Mouse (Mus musculus) CH12.LX (cell line): ENCODE measurements around the gene Tbc1d9. TPM values are rescaled to one million over a fixed set of nuclear protein-coding genes. Genes with fewer than 3 reads are reported as not detected.

Experiments used
- DNase-seq: peaks from one replicate; pipeline ENCODE4 v3.0.0-alpha.2; 2013; ENCODE audit errors: extremely low read depth
- H3K27ac ChIP-seq: 2 replicates; pipeline ENCODE4 v1.5.1; 2012; ENCODE audit warnings: low read depth, mild to moderate bottlenecking, control low read depth, moderate library complexity; ENCODE audit not compliant: insufficient read depth
- H3K27me3 ChIP-seq: replicated peaks from 2 replicates; pipeline ENCODE3; 2012; ENCODE audit warnings: inconsistent platforms
- H3K36me3 ChIP-seq, 2 experiments: replicated peaks in 1 of 2; 2 replicates each; pipeline versions ENCODE3 to v1.6.1; 2012; ENCODE audit warnings: inconsistent platforms in 1 of 2, low read length in 1 of 2, mild to moderate bottlenecking in 1 of 2, mixed read lengths in 1 of 2, moderate library complexity in 1 of 2; ENCODE audit not compliant: control insufficient read depth in 1 of 2, insufficient read depth in 1 of 2
- H3K4me1 ChIP-seq, 2 experiments: 2 replicates each; pipeline ENCODE4 v1.6.1; 2012; ENCODE audit warnings: inconsistent platforms in 1 of 2, moderate library complexity in 1 of 2; ENCODE audit not compliant: insufficient read depth in 2 of 2, control insufficient read depth in 1 of 2
- H3K4me2 ChIP-seq: 2 replicates; pipeline ENCODE4 v1.6.1; 2012; ENCODE audit warnings: low read depth, mild to moderate bottlenecking, control low read depth; ENCODE audit not compliant: poor library complexity, insufficient read depth, severe bottlenecking
- H3K4me3 ChIP-seq, 3 experiments: fragments of 150-350 bp in 1 of 3; sonication (generic) in 1 of 3; replicated peaks in 1 of 3; 2 replicates each; pipeline versions ENCODE3 to v1.5.1; 2011 to 2012; ENCODE audit warnings: low read depth in 2 of 3, low read length in 2 of 3, mild to moderate bottlenecking in 2 of 3, moderate library complexity in 2 of 3, control low read depth in 1 of 3, improper control_type of control experiment in 1 of 3, inconsistent platforms in 1 of 3, mixed read lengths in 1 of 3; ENCODE audit not compliant: poor library complexity in 1 of 3
- H3K79me2 ChIP-seq: replicated peaks from 2 replicates; pipeline ENCODE4 v1.6.1; 2012; ENCODE audit warnings: mild to moderate bottlenecking, moderate library complexity; ENCODE audit not compliant: control insufficient read depth, poor library complexity, insufficient read depth, severe bottlenecking; ENCODE audit errors: extremely low read depth
- H3K9ac ChIP-seq: 2 replicates; pipeline ENCODE4 v1.6.1; 2012; ENCODE audit warnings: low read depth, mild to moderate bottlenecking, control low read depth, moderate library complexity; ENCODE audit not compliant: insufficient read depth
- H3K9me3 ChIP-seq: replicated peaks from 2 replicates; pipeline ENCODE3; 2012; ENCODE audit warnings: low read length, inconsistent platforms, mixed read lengths
- CTCF ChIP-seq, 2 experiments: IDR thresholded peaks in 1 of 2; conservative IDR thresholded peaks in 1 of 2; 2 replicates each; pipeline ENCODE4 v1.5.1; 2011 to 2012; ENCODE audit warnings: low read depth in 2 of 2, low read length in 2 of 2, improper control_type of control experiment in 1 of 2, inconsistent platforms in 1 of 2, mild to moderate bottlenecking in 1 of 2, moderate library complexity in 1 of 2
- E2F4 ChIP-seq: IDR thresholded peaks from 2 replicates; pipeline ENCODE4 v1.6.1; 2011; ENCODE audit warnings: low read depth, low read length, improper control_type of control experiment; ENCODE audit not compliant: insufficient replicate concordance
- ELF1 ChIP-seq: IDR thresholded peaks from 2 replicates; pipeline ENCODE4 v1.6.1; 2014; ENCODE audit warnings: low read depth, mild to moderate bottlenecking, inconsistent platforms, low read length, improper control_type of control experiment
- KAT2A ChIP-seq: IDR thresholded peaks from 2 replicates; pipeline ENCODE4 v1.6.1; 2012; ENCODE audit warnings: low read length, improper control_type of control experiment, inconsistent platforms; ENCODE audit not compliant: insufficient replicate concordance
- MAFK ChIP-seq: IDR thresholded peaks from 2 replicates; pipeline ENCODE4 v1.6.1; 2011; ENCODE audit warnings: low read length, improper control_type of control experiment; ENCODE audit not compliant: insufficient replicate concordance
- MYC ChIP-seq: IDR thresholded peaks from 2 replicates; pipeline ENCODE4 v1.6.1; 2011; ENCODE audit warnings: low read depth, mild to moderate bottlenecking, improper control_type of control experiment, low read length
- PAX5 ChIP-seq: IDR thresholded peaks from 2 replicates; pipeline ENCODE4 v1.6.1; 2012; ENCODE audit warnings: low read length, inconsistent platforms, mixed read lengths
- POLR2AphosphoS2 ChIP-seq: IDR thresholded peaks from 2 replicates; pipeline ENCODE4 v1.6.1; 2011; ENCODE audit warnings: low read depth, low read length, improper control_type of control experiment
- RAD21 ChIP-seq: IDR thresholded peaks from 2 replicates; pipeline ENCODE4 v1.6.1; 2011; ENCODE audit warnings: low read depth, mild to moderate bottlenecking, low read length, improper control_type of control experiment, moderate library complexity
- RCOR1 ChIP-seq: conservative IDR thresholded peaks from 2 replicates; pipeline ENCODE4 v1.6.1; 2012; ENCODE audit warnings: low read depth, mild to moderate bottlenecking, inconsistent platforms, low read length, improper control_type of control experiment
- SIN3A ChIP-seq: IDR thresholded peaks from 2 replicates; pipeline ENCODE4 v1.6.1; 2012; ENCODE audit warnings: low read length, improper control_type of control experiment, inconsistent platforms
- SMC3 ChIP-seq: IDR thresholded peaks from 2 replicates; pipeline ENCODE4 v1.6.1; 2011; ENCODE audit warnings: low read depth, low read length, improper control_type of control experiment
- TCF12 ChIP-seq: IDR thresholded peaks from 2 replicates; pipeline ENCODE4 v1.6.1; 2014; ENCODE audit warnings: low read depth, mild to moderate bottlenecking, inconsistent platforms, low read length, improper control_type of control experiment
- UBTF ChIP-seq: IDR thresholded peaks from 2 replicates; pipeline ENCODE4 v1.6.1; 2012; ENCODE audit warnings: low read depth, mild to moderate bottlenecking, inconsistent platforms, low read length, improper control_type of control experiment, moderate library complexity
- USF1 ChIP-seq: IDR thresholded peaks from 2 replicates; pipeline ENCODE4 v1.6.1; 2014; ENCODE audit warnings: low read depth, mild to moderate bottlenecking, inconsistent platforms, low read length, improper control_type of control experiment
- USF2 ChIP-seq: conservative IDR thresholded peaks from 2 replicates; pipeline ENCODE4 v1.6.1; 2011; ENCODE audit warnings: low read depth, low read length, improper control_type of control experiment
- ZC3H11A ChIP-seq: IDR thresholded peaks from 2 replicates; pipeline ENCODE4 v1.6.1; 2012; ENCODE audit warnings: low read depth, mild to moderate bottlenecking, inconsistent platforms, low read length, improper control_type of control experiment
- ZKSCAN1 ChIP-seq: IDR thresholded peaks from 2 replicates; pipeline ENCODE4 v1.6.1; 2012; ENCODE audit warnings: low read depth, inconsistent platforms, low read length, improper control_type of control experiment, borderline replicate concordance
- ZMIZ1 ChIP-seq: IDR thresholded peaks from 2 replicates; pipeline ENCODE4 v1.6.1; 2012; ENCODE audit warnings: low read depth, mild to moderate bottlenecking, inconsistent platforms, low read length, improper control_type of control experiment
- ZNF384 ChIP-seq: IDR thresholded peaks from 2 replicates; pipeline ENCODE4 v1.6.1; 2012; ENCODE audit warnings: low read depth, low read length, improper control_type of control experiment, inconsistent platforms
- dilution Hi-C: fragments of 300-500 bp; cut with MboI; formaldehyde crosslinking; loops from 2 replicates; pipeline ENCODE4 v1.14.3; 2020; ENCODE audit warnings: low sequenced_read_pairs; ENCODE audit not compliant: extremely low pct_unique_long_range_greater_than_20kb, extremely low pct_ligation_motif_present
- in situ Hi-C: fragments of 300-500 bp; cut with MboI; formaldehyde crosslinking; loops from 3 replicates; pipeline ENCODE4 v1.14.3; 2019; ENCODE audit warnings: low sequenced_read_pairs, low pct_ligation_motif_present, low pct_unique_long_range_greater_than_20kb, mixed read lengths
- polyA plus RNA-seq: library from polyadenylated mRNA; unstranded; fragments of >175 nt; gene quantifications from 2 replicates; pipeline ENCODE4 v1.2.1, GENCODE M21; 2012; ENCODE audit warnings: low read depth; ENCODE audit not compliant: insufficient read length
- total RNA-seq, 2 experiments: library from RNA; depleted of rRNA; stranded (reverse); fragments of 300-350 nt in 1 of 2; fragments of >200 nt in 1 of 2; gene quantifications; 2 replicates each; pipeline ENCODE4 v1.2.3; 2012 to 2014

The Tbc1d9 gene
- total and polyA plus RNA-seq, 3 experiments, result 1.3 to 5.0 (median 1.6) TPM

DNA sequence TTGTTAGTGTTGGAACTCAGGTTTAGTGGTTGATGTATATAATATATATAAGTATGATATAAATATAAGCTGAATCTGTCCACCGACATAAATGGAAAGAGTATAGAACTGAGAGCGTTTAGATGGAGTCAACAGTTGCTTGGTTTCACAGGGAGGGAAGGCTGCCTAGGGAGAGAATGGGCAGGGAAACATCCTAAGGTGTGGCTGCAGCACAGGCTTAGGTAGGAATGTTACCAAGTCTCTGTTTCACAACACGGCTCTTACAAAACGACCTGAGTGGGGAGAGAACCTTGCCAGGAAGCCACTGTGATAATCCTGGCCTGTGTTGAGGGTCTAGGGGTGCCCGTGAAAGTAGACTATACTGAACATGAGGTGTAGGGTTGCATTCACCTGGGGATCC lies 62.2 kb downstream of the Tbc1d9 start:
- Histone ChIP-seq H3K4me1 (peaks cover 0 to 8% of the 10 kb centered on the region in 2 experiments; a peak in 1 of 4 replicates), H3K79me2 (no peaks in the 10 kb centered on the region)
- TF ChIP-seq SIN3A (no peak), ZNF384 (no peak), RAD21 (no peak)
- TF ChIP-seq, all 38 proteins: peak for 0
- Histone ChIP-seq H3K4me2 (no peak overlapping the region), H3K27ac (no peak overlapping the region), H3K9ac (no peak overlapping the region), H3K9me3 (no peaks in the 10 kb centered on the region), H3K36me3 (no peaks in the 10 kb centered on the region), H3K27me3 (no peaks in the 10 kb centered on the region), H3K4me3 (no peak overlapping the region)
- DNase-seq, result no peak
- dilution Hi-C loops, result no loop called here
- in situ Hi-C loops, result no loop called here

DNA sequence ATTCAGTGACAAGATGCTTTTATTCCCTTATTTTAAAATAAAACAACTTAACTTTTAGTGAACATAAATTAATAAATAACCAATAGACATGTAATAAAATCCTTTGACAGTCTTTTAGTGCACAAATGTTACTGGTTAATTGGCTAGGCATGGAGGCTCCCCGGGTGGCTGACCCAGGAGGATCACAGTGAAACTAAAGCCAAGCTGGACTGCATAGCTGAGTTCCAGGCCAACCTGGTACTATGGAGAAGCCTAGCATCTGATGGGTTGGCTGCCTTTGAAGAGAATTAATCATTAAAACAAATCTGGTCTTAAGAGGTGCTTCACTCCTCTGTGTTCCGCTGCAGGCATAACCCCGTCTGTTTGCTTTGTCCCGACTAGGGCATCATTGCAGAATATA lies 67.9 kb downstream of the Tbc1d9 start:
- no peaks in the 10 kb centered on the region for H3K79me2 ChIP-seq
- DNase-seq, result no peak
- H3K4me3 ChIP-seq, result no peak overlapping the region
- H3K9me3 ChIP-seq, result no peaks in the 10 kb centered on the region
- no peak overlapping the region for H3K27ac ChIP-seq
- in situ Hi-C loops, result no loop called here
- H3K4me1 ChIP-seq, result peaks cover 0 to 2% of the 10 kb centered on the region in 2 experiments; a peak in 1 of 4 replicates
- TF ChIP-seq RCOR1 (no peak), USF1 (no peak), MYC (no peak), MAFK (no peak), POLR2AphosphoS2 (no peak), ELF1 (no peak), ZKSCAN1 (no peak), ZC3H11A (no peak), ZNF384 (no peak), PAX5 (no peak), E2F4 (no peak), USF2 (no peak), SIN3A (no peak), KAT2A (no peak), SMC3 (no peak), CTCF (conservative IDR thresholded peaks at IDR 0.05 in 1 of 2, IDR thresholded peaks at IDR 0.05 in 1 of 2; ENCODE audit: low read depth in 2 of 2, low read length in 2 of 2) (no peak), ZMIZ1 (no peak), UBTF (no peak), TCF12 (no peak)
- no peak overlapping the region for H3K4me2 ChIP-seq
- dilution Hi-C loops, result no loop called here
- no peak overlapping the region for H3K9ac ChIP-seq
- peaks cover 0 to 3% of the 10 kb centered on the region in 2 experiments for H3K36me3 ChIP-seq
- no peaks in the 10 kb centered on the region for H3K27me3 ChIP-seq
